Mouse (Mus musculus): Measurements from ENCODE around the gene Oser1. TPM values are rescaled to one million over a fixed set of nuclear protein-coding genes. Genes with fewer than 3 reads are reported as not detected.
A peak's percentile ranks its signal among the peaks of the same experiment; 100 is the strongest.

The Oser1 gene
- polyA plus RNA-seq (2014; fragmentation: Nextera tagmentation; extraction: Ambion mirVana) = 88.7 and 92.1 TPM in 2 replicates

- Histone ChIP-seq H3K4me3 (ENCODE audit: low read depth, low read length) (no peak within 1 kb of the TSS), H3K9me3 (ENCODE audit: control insufficient read depth, low read length) (no peaks in the 10 kb centered on the region), H3K4me2 (replicated peaks; ENCODE audit: low read depth, low read length) (no peak within 1 kb of the TSS), H3K27ac (ENCODE audit: low read depth, low read length) (no peak within 1 kb of the TSS), H3K9ac (ENCODE audit: low read depth, low read length) (no peak within 1 kb of the TSS), H3K4me1 (replicated peaks; ENCODE audit: control insufficient read depth, insufficient read depth, low read length) (no peaks in the 10 kb centered on the region), H3K27me3 (ENCODE audit: control insufficient read depth, insufficient read depth, low read length) (no peaks in the 10 kb centered on the region), H3K36me3 (ENCODE audit: control insufficient read depth, insufficient read depth, low read length) (no peaks in the 10 kb centered on the region)
- 83% methylated on average over 6 of the region's 6 CpGs for WGBS
- DNase-seq (ENCODE audit: low spot score) = no peak
- no peak for ATAC-seq (ENCODE audit: low FRiP score)
Measured at GRCm38 (mm10) chr2:163424597-163424996, at the start of gene Oser1. Gene Oser1 (minus strand): TSS chr2:163424697.

- peaks cover 5% of the 10 kb centered on the region; the same call in 1 of the 2 replicates for H3K4me1 ChIP-seq (replicated peaks; ENCODE audit: control insufficient read depth, insufficient read depth, low read length)
- DNase-seq (ENCODE audit: low spot score) (peak; percentile 99), ATAC-seq (ENCODE audit: low FRiP score) (peak; percentile 90)
- peak within 1 kb of the TSS; percentile 86 for H3K4me3 ChIP-seq (ENCODE audit: low read depth, low read length)
- H3K36me3 ChIP-seq (ENCODE audit: control insufficient read depth, insufficient read depth, low read length) = no peaks in the 10 kb centered on the region
- no peaks in the 10 kb centered on the region for H3K27me3 ChIP-seq (ENCODE audit: control insufficient read depth, insufficient read depth, low read length)
- H3K4me2 ChIP-seq (replicated peaks; ENCODE audit: low read depth, low read length) = peak within 1 kb of the TSS; percentile 89
- H3K9me3 ChIP-seq (ENCODE audit: control insufficient read depth, low read length) = no peaks in the 10 kb centered on the region
- peak within 1 kb of the TSS; percentile 85 for H3K9ac ChIP-seq (ENCODE audit: low read depth, low read length)
- WGBS = 0% methylated on average over 30 of the region's 30 CpGs
- no peak within 1 kb of the TSS for H3K27ac ChIP-seq (ENCODE audit: low read depth, low read length)
Measured at GRCm38 (mm10) chr2:163472466-163472851, 48.0 kb upstream of the Oser1 start, which contains the start of gene Fitm2. Gene Fitm2 (minus strand): TSS chr2:163472629.

- ATAC-seq (ENCODE audit: low FRiP score) = peak; percentile 78
- H3K9me3 ChIP-seq (ENCODE audit: control insufficient read depth, low read length) = no peaks in the 10 kb centered on the region
- peaks cover 5% of the 10 kb centered on the region; the same call in 1 of the 2 replicates for H3K4me1 ChIP-seq (replicated peaks; ENCODE audit: control insufficient read depth, insufficient read depth, low read length)
- no peak for DNase-seq (ENCODE audit: low spot score)
- H3K27me3 ChIP-seq (ENCODE audit: control insufficient read depth, insufficient read depth, low read length) = no peaks in the 10 kb centered on the region
- no peak overlapping the region for H3K27ac ChIP-seq (ENCODE audit: low read depth, low read length)
- H3K4me2 ChIP-seq (replicated peaks; ENCODE audit: low read depth, low read length) = peak overlapping the region; percentile 89
- peak overlapping the region; percentile 86 for H3K4me3 ChIP-seq (ENCODE audit: low read depth, low read length)
- peak overlapping the region; percentile 85 for H3K9ac ChIP-seq (ENCODE audit: low read depth, low read length)
- H3K36me3 ChIP-seq (ENCODE audit: control insufficient read depth, insufficient read depth, low read length) = no peaks in the 10 kb centered on the region
- WGBS = 5% methylated on average over 36 of the region's 36 CpGs
Measured at GRCm38 (mm10) chr2:163471710-163472465, 47.4 kb upstream of the Oser1 start.

GRCm38 (mm10) chr2:163471136-163471535 lies 46.6 kb upstream of the Oser1 start:
- peak overlapping the region; percentile 89; the same call in 1 of the 2 replicates for H3K4me2 ChIP-seq (replicated peaks; ENCODE audit: low read depth, low read length)
- no peak overlapping the region for H3K9ac ChIP-seq (ENCODE audit: low read depth, low read length)
- no peaks in the 10 kb centered on the region for H3K27me3 ChIP-seq (ENCODE audit: control insufficient read depth, insufficient read depth, low read length)
- no peaks in the 10 kb centered on the region for H3K9me3 ChIP-seq (ENCODE audit: control insufficient read depth, low read length)
- H3K27ac ChIP-seq (ENCODE audit: low read depth, low read length) = no peak overlapping the region
- peaks cover 5% of the 10 kb centered on the region; the same call in 1 of the 2 replicates for H3K4me1 ChIP-seq (replicated peaks; ENCODE audit: control insufficient read depth, insufficient read depth, low read length)
- no peaks in the 10 kb centered on the region for H3K36me3 ChIP-seq (ENCODE audit: control insufficient read depth, insufficient read depth, low read length)
- peak overlapping the region; percentile 86; the same call in 1 of the 2 replicates for H3K4me3 ChIP-seq (ENCODE audit: low read depth, low read length)
- no peak for DNase-seq (ENCODE audit: low spot score)
- 58% methylated on average over 3 of the region's 3 CpGs for WGBS
- ATAC-seq (ENCODE audit: low FRiP score) = no peak

- WGBS = 97% methylated on average over 15 of the region's 15 CpGs
- Histone ChIP-seq H3K4me1 (replicated peaks; ENCODE audit: control insufficient read depth, insufficient read depth, low read length) (peaks cover 5% of the 10 kb centered on the region; the same call in 1 of the 2 replicates), H3K36me3 (ENCODE audit: control insufficient read depth, insufficient read depth, low read length) (no peaks in the 10 kb centered on the region), H3K9me3 (ENCODE audit: control insufficient read depth, low read length) (no peaks in the 10 kb centered on the region), H3K4me3 (ENCODE audit: low read depth, low read length) (no peak overlapping the region), H3K27ac (ENCODE audit: low read depth, low read length) (no peak overlapping the region), H3K4me2 (replicated peaks; ENCODE audit: low read depth, low read length) (no peak overlapping the region), H3K27me3 (ENCODE audit: control insufficient read depth, insufficient read depth, low read length) (no peaks in the 10 kb centered on the region), H3K9ac (ENCODE audit: low read depth, low read length) (no peak overlapping the region)
- no peak for DNase-seq (ENCODE audit: low spot score)
- ATAC-seq (ENCODE audit: low FRiP score) = no peak
Measured at GRCm38 (mm10) chr2:163469711-163470110, 45.2 kb upstream of the Oser1 start.

- no peak overlapping the region for H3K4me2 ChIP-seq (replicated peaks; ENCODE audit: low read depth, low read length)
- peaks cover 5% of the 10 kb centered on the region; the same call in 1 of the 2 replicates for H3K4me1 ChIP-seq (replicated peaks; ENCODE audit: control insufficient read depth, insufficient read depth, low read length)
- no peak for DNase-seq (ENCODE audit: low spot score)
- no peak for ATAC-seq (ENCODE audit: low FRiP score)
- H3K4me3 ChIP-seq (ENCODE audit: low read depth, low read length) = no peak overlapping the region
- H3K9ac ChIP-seq (ENCODE audit: low read depth, low read length) = no peak overlapping the region
- H3K9me3 ChIP-seq (ENCODE audit: control insufficient read depth, low read length) = no peaks in the 10 kb centered on the region
- no peaks in the 10 kb centered on the region for H3K27me3 ChIP-seq (ENCODE audit: control insufficient read depth, insufficient read depth, low read length)
- no peak overlapping the region for H3K27ac ChIP-seq (ENCODE audit: low read depth, low read length)
- no peaks in the 10 kb centered on the region for H3K36me3 ChIP-seq (ENCODE audit: control insufficient read depth, insufficient read depth, low read length)
- WGBS = 91% methylated on average over 6 of the region's 6 CpGs
Measured at GRCm38 (mm10) chr2:163468866-163469265, 44.4 kb upstream of the Oser1 start.

- 94% methylated on average over 6 of the region's 6 CpGs for WGBS
- Histone ChIP-seq H3K9me3 (ENCODE audit: control insufficient read depth, low read length) (no peaks in the 10 kb centered on the region), H3K27me3 (ENCODE audit: control insufficient read depth, insufficient read depth, low read length) (no peaks in the 10 kb centered on the region), H3K9ac (ENCODE audit: low read depth, low read length) (no peak overlapping the region), H3K4me3 (ENCODE audit: low read depth, low read length) (no peak overlapping the region), H3K4me2 (replicated peaks; ENCODE audit: low read depth, low read length) (no peak overlapping the region), H3K27ac (ENCODE audit: low read depth, low read length) (no peak overlapping the region), H3K4me1 (replicated peaks; ENCODE audit: control insufficient read depth, insufficient read depth, low read length) (peaks cover 5% of the 10 kb centered on the region; the same call in 1 of the 2 replicates), H3K36me3 (ENCODE audit: control insufficient read depth, insufficient read depth, low read length) (no peaks in the 10 kb centered on the region)
- ATAC-seq (ENCODE audit: low FRiP score) (no peak), DNase-seq (ENCODE audit: low spot score) (no peak)
Measured at GRCm38 (mm10) chr2:163467585-163467984, 43.1 kb upstream of the Oser1 start.

GRCm38 (mm10) chr2:163466771-163467170 lies 42.3 kb upstream of the Oser1 start:
- DNase-seq (ENCODE audit: low spot score) (no peak), ATAC-seq (ENCODE audit: low FRiP score) (no peak)
- Histone ChIP-seq H3K27me3 (ENCODE audit: control insufficient read depth, insufficient read depth, low read length) (no peaks in the 10 kb centered on the region), H3K27ac (ENCODE audit: low read depth, low read length) (no peak overlapping the region), H3K9me3 (ENCODE audit: control insufficient read depth, low read length) (no peaks in the 10 kb centered on the region), H3K4me1 (replicated peaks; ENCODE audit: control insufficient read depth, insufficient read depth, low read length) (peaks cover 5% of the 10 kb centered on the region; the same call in 1 of the 2 replicates), H3K4me3 (ENCODE audit: low read depth, low read length) (no peak overlapping the region), H3K36me3 (ENCODE audit: control insufficient read depth, insufficient read depth, low read length) (no peaks in the 10 kb centered on the region), H3K4me2 (replicated peaks; ENCODE audit: low read depth, low read length) (no peak overlapping the region), H3K9ac (ENCODE audit: low read depth, low read length) (no peak overlapping the region)
- 81% methylated on average over 8 of the region's 8 CpGs for WGBS

- Histone ChIP-seq H3K27ac (ENCODE audit: low read depth, low read length) (no peak overlapping the region), H3K9ac (ENCODE audit: low read depth, low read length) (no peak overlapping the region), H3K27me3 (ENCODE audit: control insufficient read depth, insufficient read depth, low read length) (no peaks in the 10 kb centered on the region), H3K4me3 (ENCODE audit: low read depth, low read length) (no peak overlapping the region), H3K4me2 (replicated peaks; ENCODE audit: low read depth, low read length) (no peak overlapping the region), H3K36me3 (ENCODE audit: control insufficient read depth, insufficient read depth, low read length) (no peaks in the 10 kb centered on the region), H3K4me1 (replicated peaks; ENCODE audit: control insufficient read depth, insufficient read depth, low read length) (no peaks in the 10 kb centered on the region), H3K9me3 (ENCODE audit: control insufficient read depth, low read length) (no peaks in the 10 kb centered on the region)
- no peak for ATAC-seq (ENCODE audit: low FRiP score)
- 65% methylated on average over 6 of the region's 6 CpGs for WGBS
- no peak for DNase-seq (ENCODE audit: low spot score)
Measured at GRCm38 (mm10) chr2:163464562-163464961, 40.1 kb upstream of the Oser1 start.

Data from hindbrain, embryonic 11.5 days (tissue).